Mouse (Mus musculus): ENCODE measurements around the gene Zbtb49. TPM values are rescaled to one million over a fixed set of nuclear protein-coding genes. Genes with fewer than 3 reads are reported as not detected.
A peak's percentile ranks its signal among the peaks of the same experiment; 100 is the strongest.

Zbtb49 gene
- polyA plus RNA-seq, 2 experiments, result 2.2 to 3.4 TPM

GRCm38 (mm10) chr5:38159634-38160413 lies 60.4 kb downstream of the Zbtb49 start, which contains the start of gene Nsg1:
Nsg1 (minus strand) TSS chr5:38159907.
- no peak for ATAC-seq (ENCODE audit: insufficient read depth)
- TF ChIP-seq EP300 (IDR thresholded peaks at IDR 0.05; ENCODE audit: low read depth) (no peak), CTCF (IDR thresholded peaks at IDR 0.05; ENCODE audit: low read depth) (no peak)
- no peaks in the 10 kb centered on the region for H3K4me1 ChIP-seq (replicated peaks; ENCODE audit: control insufficient read depth in 2 of 2, insufficient read depth in 2 of 2, low read length in 1 of 2)
- H3K36me3 ChIP-seq (replicated peaks; ENCODE audit: control insufficient read depth, insufficient read depth, low read depth), result no peaks in the 10 kb centered on the region
- DNase-seq (ENCODE audit: low read depth in 3 of 3, low spot score in 3 of 3), result no peak
- 7% methylated on average over 35 of the region's 35 CpGs for WGBS (ENCODE audit: insufficient replicate concordance)
- H3K27me3 ChIP-seq (ENCODE audit: control insufficient read depth, insufficient read depth, low read length), result peaks cover 36% of the 10 kb centered on the region
- H3K9ac ChIP-seq (replicated peaks), result no peak within 1 kb of the TSS
- H3K27ac ChIP-seq, result no peak within 1 kb of the TSS
- peak within 1 kb of the TSS; percentile 41 for H3K4me2 ChIP-seq (ENCODE audit: low read depth)
- peak within 1 kb of the TSS; percentile 41 to 42 for H3K4me3 ChIP-seq (ENCODE audit: insufficient read depth in 1 of 2, low read depth in 2 of 2, low read length in 2 of 2)
- H3K9me3 ChIP-seq (ENCODE audit: control insufficient read depth, low read length), result no peaks in the 10 kb centered on the region

- Histone ChIP-seq H3K4me3 (ENCODE audit: insufficient read depth in 1 of 2, low read depth in 2 of 2, low read length in 2 of 2) (peak overlapping the region; percentile 41 to 42), H3K36me3 (replicated peaks; ENCODE audit: control insufficient read depth, insufficient read depth, low read depth) (no peaks in the 10 kb centered on the region), H3K4me1 (replicated peaks; ENCODE audit: control insufficient read depth in 2 of 2, insufficient read depth in 2 of 2, low read length in 1 of 2) (no peaks in the 10 kb centered on the region), H3K27ac (no peak overlapping the region), H3K27me3 (ENCODE audit: control insufficient read depth, insufficient read depth, low read length) (peaks cover 36% of the 10 kb centered on the region), H3K4me2 (ENCODE audit: low read depth) (peak overlapping the region; percentile 41), H3K9ac (replicated peaks) (no peak overlapping the region), H3K9me3 (ENCODE audit: control insufficient read depth, low read length) (no peaks in the 10 kb centered on the region)
- TF ChIP-seq CTCF (IDR thresholded peaks at IDR 0.05; ENCODE audit: low read depth) (no peak), EP300 (IDR thresholded peaks at IDR 0.05; ENCODE audit: low read depth) (no peak)
- DNase-seq (ENCODE audit: low read depth in 3 of 3, low spot score in 3 of 3), result no peak
- ATAC-seq (ENCODE audit: insufficient read depth), result no peak
- 2% methylated on average over 75 of the region's 79 CpGs for WGBS (ENCODE audit: insufficient replicate concordance)
These were observed 61.2 kb downstream of the Zbtb49 start for GRCm38 (mm10) chr5:38158947-38159633.

GRCm38 (mm10) chr5:38158501-38158946 lies 61.7 kb downstream of the Zbtb49 start:
- H3K36me3 ChIP-seq (replicated peaks; ENCODE audit: control insufficient read depth, insufficient read depth, low read depth), result no peaks in the 10 kb centered on the region
- H3K27ac ChIP-seq, result no peak overlapping the region
- peaks cover 36% of the 10 kb centered on the region for H3K27me3 ChIP-seq (ENCODE audit: control insufficient read depth, insufficient read depth, low read length)
- no peak overlapping the region for H3K9ac ChIP-seq (replicated peaks)
- DNase-seq (ENCODE audit: low read depth in 3 of 3, low spot score in 3 of 3) (no peak), ATAC-seq (ENCODE audit: insufficient read depth) (no peak)
- TF ChIP-seq CTCF (IDR thresholded peaks at IDR 0.05; ENCODE audit: low read depth) (no peak), EP300 (IDR thresholded peaks at IDR 0.05; ENCODE audit: low read depth) (no peak)
- WGBS (ENCODE audit: insufficient replicate concordance), result 7% methylated on average over 17 of the region's 17 CpGs
- H3K4me1 ChIP-seq (replicated peaks; ENCODE audit: control insufficient read depth in 2 of 2, insufficient read depth in 2 of 2, low read length in 1 of 2), result no peaks in the 10 kb centered on the region
- H3K9me3 ChIP-seq (ENCODE audit: control insufficient read depth, low read length), result no peaks in the 10 kb centered on the region
- H3K4me3 ChIP-seq (ENCODE audit: insufficient read depth in 1 of 2, low read depth in 2 of 2, low read length in 2 of 2), result peak overlapping the region; percentile 41 to 42; a peak in 3 of 4 replicates
- peak overlapping the region; percentile 41 for H3K4me2 ChIP-seq (ENCODE audit: low read depth)

- Histone ChIP-seq H3K27ac (no peak overlapping the region), H3K36me3 (replicated peaks; ENCODE audit: control insufficient read depth, insufficient read depth, low read depth) (no peaks in the 10 kb centered on the region), H3K9ac (replicated peaks) (no peak overlapping the region), H3K9me3 (ENCODE audit: control insufficient read depth, low read length) (no peaks in the 10 kb centered on the region), H3K4me1 (replicated peaks; ENCODE audit: control insufficient read depth in 2 of 2, insufficient read depth in 2 of 2, low read length in 1 of 2) (no peaks in the 10 kb centered on the region), H3K4me2 (ENCODE audit: low read depth) (no peak overlapping the region), H3K4me3 (ENCODE audit: insufficient read depth in 1 of 2, low read depth in 2 of 2, low read length in 2 of 2) (no peak overlapping the region), H3K27me3 (ENCODE audit: control insufficient read depth, insufficient read depth, low read length) (peaks cover 36% of the 10 kb centered on the region)
- ATAC-seq (ENCODE audit: insufficient read depth) (no peak), DNase-seq (ENCODE audit: low read depth in 3 of 3, low spot score in 3 of 3) (no peak)
- TF ChIP-seq CTCF (IDR thresholded peaks at IDR 0.05; ENCODE audit: low read depth) (no peak), EP300 (IDR thresholded peaks at IDR 0.05; ENCODE audit: low read depth) (no peak)
- WGBS (ENCODE audit: insufficient replicate concordance), result 40% methylated on average over 9 of the region's 9 CpGs
These were observed 62.7 kb downstream of the Zbtb49 start for GRCm38 (mm10) chr5:38157481-38158020.

- ATAC-seq (ENCODE audit: insufficient read depth) (no peak), DNase-seq (ENCODE audit: low read depth in 3 of 3, low spot score in 3 of 3) (no peak)
- H3K4me3 ChIP-seq (ENCODE audit: insufficient read depth in 1 of 2, low read depth in 2 of 2, low read length in 2 of 2), result no peak overlapping the region
- H3K9ac ChIP-seq (replicated peaks), result no peak overlapping the region
- no peaks in the 10 kb centered on the region for H3K4me1 ChIP-seq (replicated peaks; ENCODE audit: control insufficient read depth in 2 of 2, insufficient read depth in 2 of 2, low read length in 1 of 2)
- no peak overlapping the region for H3K27ac ChIP-seq
- no peak for TF ChIP-seq CTCF (IDR thresholded peaks at IDR 0.05; ENCODE audit: low read depth)
- no peak for TF ChIP-seq EP300 (IDR thresholded peaks at IDR 0.05; ENCODE audit: low read depth)
- 53% methylated on average over 5 of the region's 5 CpGs for WGBS (ENCODE audit: insufficient replicate concordance)
- H3K27me3 ChIP-seq (ENCODE audit: control insufficient read depth, insufficient read depth, low read length), result peaks cover 11% of the 10 kb centered on the region
- H3K4me2 ChIP-seq (ENCODE audit: low read depth), result no peak overlapping the region
- H3K36me3 ChIP-seq (replicated peaks; ENCODE audit: control insufficient read depth, insufficient read depth, low read depth), result no peaks in the 10 kb centered on the region
- no peaks in the 10 kb centered on the region for H3K9me3 ChIP-seq (ENCODE audit: control insufficient read depth, low read length)
These were observed 66.6 kb downstream of the Zbtb49 start for GRCm38 (mm10) chr5:38153636-38154035.
